Comparison of ENCODE assay signal across 13 mouse cellular contexts in genomic region chr10:67213720-67214119, GRCm38 (mm10).
"Had no signal": no experiment of that assay in that cellular context is flagged by ENCODE, and none has a peak within 500 bp of the region (broad histone marks: within the 10 kb centered on the region; RNA-seq: fewer than 3 reads in every experiment).

No protein-coding gene starts in this region.

- H3K9me3 ChIP-seq: kidney, embryonic 15.5 days; limb, embryonic 15.5 days; midbrain, embryonic 13.5 days; neural tube, embryonic 15.5 days had no signal

- ATAC-seq: intestine, embryonic 16.5 days; midbrain, embryonic 13.5 days had no signal

- H3K4me3 ChIP-seq: kidney, embryonic 15.5 days; limb, embryonic 15.5 days; midbrain, embryonic 13.5 days; myocyte; neural tube, embryonic 15.5 days had no signal

- H3K27ac ChIP-seq: kidney, embryonic 15.5 days; limb, embryonic 15.5 days; liver, embryonic 14.5 days; midbrain, embryonic 13.5 days; neural tube, embryonic 15.5 days had no signal

- DNase-seq: kidney, adult 2 months; kidney, postnatal 14 days; layer of hippocampus, postnatal 36 days; lung, adult 2 months; lung, postnatal 10 days; thymus, postnatal 4 days had no signal

- H3K9ac ChIP-seq: kidney, embryonic 15.5 days; limb, embryonic 15.5 days; liver, embryonic 14.5 days; midbrain, embryonic 13.5 days; neural tube, embryonic 15.5 days had no signal

- H3K36me3 ChIP-seq: neural tube, embryonic 15.5 days had no signal

- H3K4me2 ChIP-seq: kidney, embryonic 15.5 days; limb, embryonic 15.5 days; midbrain, embryonic 13.5 days; neural tube, embryonic 15.5 days had no signal

- H3K27me3 ChIP-seq: kidney, embryonic 15.5 days; limb, embryonic 15.5 days; midbrain, embryonic 13.5 days; neural tube, embryonic 15.5 days had no signal
